Mouse (Mus musculus): ENCODE measurements around the gene Alkbh1. TPM values are rescaled to one million over a fixed set of nuclear protein-coding genes. Genes with fewer than 3 reads are reported as not detected.
"Not testable (repeated sequence)": the region's sequence is repeated elsewhere in the genome, so short reads cannot be mapped to it uniquely, and the experiment has no call there.

Gene Alkbh1
- 65.9 and 76.1 TPM in 2 replicates for polyA plus RNA-seq (2015; fragmentation: Nextera tagmentation; extraction: Ambion mirVana)

DNA sequence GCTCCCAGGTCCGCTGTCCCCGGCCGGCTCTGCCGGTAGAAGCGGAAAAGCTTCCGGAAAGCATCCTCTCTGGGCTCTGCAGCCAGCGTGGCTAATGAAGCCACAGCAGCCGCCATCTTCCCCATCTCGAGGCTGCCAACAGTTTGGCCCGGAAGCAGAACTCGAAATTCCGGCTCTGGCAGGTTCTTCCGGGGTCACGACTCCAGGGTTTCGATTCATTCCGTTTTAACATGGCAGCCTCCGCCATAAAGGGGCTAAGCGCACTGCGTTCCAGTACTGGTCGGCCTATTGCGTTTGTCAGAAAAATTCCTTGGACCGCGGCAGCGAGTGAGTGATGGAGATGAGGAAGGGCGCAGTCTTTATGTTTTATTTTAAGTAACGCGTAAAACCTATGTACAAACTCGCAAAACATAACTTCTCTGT lies at the start of gene Alkbh1, which contains the start of gene Slirp:
Gene Alkbh1, minus strand, starts transcription at position 318 of the 423 bp plus-strand sequence.
Gene Slirp, plus strand, starts transcription at position 197 of the 423 bp plus-strand sequence.
- 1% methylated on average over 28 of the region's 28 CpGs for whole genome bisulfite sequencing
- Histone ChIP-seq H3K27me3 (no peaks in the 10 kb centered on the region), H3K4me2 (peak within 1 kb of the TSS; percentile 82), H3K4me1 (peaks cover 16% of the 10 kb centered on the region), H3K9ac (peak within 1 kb of the TSS; percentile 98), H3K36me3 (peaks cover 47% of the 10 kb centered on the region), H3K4me3 (peak within 1 kb of the TSS; percentile 97), H3K27ac (peak within 1 kb of the TSS; percentile 87), H3K9me3 (no peaks in the 10 kb centered on the region)
- peak; percentile 84 for ATAC-seq (ENCODE audit: insufficient number of reproducible peaks, insufficient read depth, low FRiP score, low TSS enrichment, low read depth)

DNA sequence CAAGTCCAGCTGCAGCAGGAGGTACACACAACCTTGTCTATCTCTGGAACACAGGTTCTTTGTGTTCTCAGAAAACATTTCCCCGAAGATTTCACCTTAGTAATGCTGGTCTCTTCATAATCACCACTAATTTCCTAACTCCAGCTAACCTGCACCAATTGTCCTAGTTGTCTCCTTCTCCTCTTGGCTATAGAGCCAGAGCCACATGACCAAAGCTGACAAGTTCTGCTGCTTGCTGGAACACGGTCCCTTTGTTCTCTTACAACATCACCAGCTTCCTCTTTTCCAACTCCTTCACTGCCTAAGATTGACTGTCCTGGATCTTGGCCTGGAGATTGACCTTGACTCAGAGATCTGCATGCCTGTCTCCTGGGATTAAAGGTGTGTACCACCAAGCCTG lies 44.9 kb upstream of the Alkbh1 start:
- H3K9ac ChIP-seq; H3K27ac ChIP-seq; H3K27me3 ChIP-seq; ATAC-seq (ENCODE audit: insufficient number of reproducible peaks, insufficient read depth, low FRiP score, low TSS enrichment, low read depth); H3K36me3 ChIP-seq; H3K4me2 ChIP-seq; H3K9me3 ChIP-seq; H3K4me3 ChIP-seq; H3K4me1 ChIP-seq: not testable (repeated sequence)
- WGBS: 50% methylated on average over 2 of the region's 2 CpGs

DNA sequence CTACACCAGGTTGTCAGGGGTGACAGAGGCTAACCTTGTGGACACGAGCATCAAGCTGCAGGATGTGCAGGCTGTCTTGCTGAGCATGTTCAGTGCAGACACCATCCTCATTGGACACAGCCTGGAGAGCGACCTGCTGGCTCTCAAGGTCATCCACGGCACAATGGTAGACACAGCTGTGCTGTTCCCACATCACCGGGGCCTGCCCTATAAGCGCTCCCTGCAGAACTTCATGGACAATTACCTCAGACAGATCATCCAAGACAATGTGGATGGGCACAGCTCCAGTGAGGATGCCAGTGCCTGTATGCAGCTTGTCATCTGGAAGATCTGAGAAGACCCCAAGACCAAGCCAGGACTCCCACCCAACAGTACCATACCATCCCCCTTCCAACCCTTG lies 38.7 kb upstream of the Alkbh1 start:
- H3K27ac ChIP-seq, H3K27me3 ChIP-seq, H3K36me3 ChIP-seq, H3K4me1 ChIP-seq, H3K9ac ChIP-seq, H3K4me2 ChIP-seq, H3K9me3 ChIP-seq, H3K4me3 ChIP-seq: not testable (repeated sequence)
- 0 out of 2 replicates have a peak, but pooled peaks have one; percentile 23 for ATAC-seq (ENCODE audit: insufficient number of reproducible peaks, insufficient read depth, low FRiP score, low TSS enrichment, low read depth)
- WGBS: 84% methylated on average over 5 of the region's 5 CpGs

DNA sequence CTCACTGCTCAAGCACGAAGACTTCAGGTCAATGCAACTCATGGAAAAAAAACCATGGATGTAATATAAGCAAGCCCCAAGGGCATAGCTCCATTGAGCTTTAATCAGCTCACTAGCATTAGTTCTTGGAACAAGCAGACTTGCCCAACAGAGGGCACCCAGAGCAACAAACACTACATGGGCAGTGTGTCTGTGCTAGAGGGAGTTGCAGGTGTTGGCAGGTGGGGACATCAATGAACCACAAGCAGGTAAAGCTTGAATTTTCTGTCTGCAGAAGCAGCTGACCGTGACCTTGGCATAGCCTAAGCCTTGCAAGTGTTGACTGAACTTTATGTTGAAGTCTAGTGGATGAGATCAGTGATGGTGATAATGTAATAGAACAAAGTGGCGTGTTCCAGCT lies 30.9 kb upstream of the Alkbh1 start:
- WGBS: 81% methylated on average over 3 of the region's 3 CpGs
- H3K27ac ChIP-seq: no peak overlapping the region
- H3K9me3 ChIP-seq: no peaks in the 10 kb centered on the region
- H3K36me3 ChIP-seq: no peaks in the 10 kb centered on the region
- peaks cover 12% of the 10 kb centered on the region for H3K4me1 ChIP-seq
- ATAC-seq (ENCODE audit: insufficient number of reproducible peaks, insufficient read depth, low FRiP score, low TSS enrichment, low read depth): no peak
- H3K4me2 ChIP-seq: no peak overlapping the region
- H3K4me3 ChIP-seq: no peak overlapping the region
- H3K9ac ChIP-seq: no peak overlapping the region
- H3K27me3 ChIP-seq: no peaks in the 10 kb centered on the region

DNA sequence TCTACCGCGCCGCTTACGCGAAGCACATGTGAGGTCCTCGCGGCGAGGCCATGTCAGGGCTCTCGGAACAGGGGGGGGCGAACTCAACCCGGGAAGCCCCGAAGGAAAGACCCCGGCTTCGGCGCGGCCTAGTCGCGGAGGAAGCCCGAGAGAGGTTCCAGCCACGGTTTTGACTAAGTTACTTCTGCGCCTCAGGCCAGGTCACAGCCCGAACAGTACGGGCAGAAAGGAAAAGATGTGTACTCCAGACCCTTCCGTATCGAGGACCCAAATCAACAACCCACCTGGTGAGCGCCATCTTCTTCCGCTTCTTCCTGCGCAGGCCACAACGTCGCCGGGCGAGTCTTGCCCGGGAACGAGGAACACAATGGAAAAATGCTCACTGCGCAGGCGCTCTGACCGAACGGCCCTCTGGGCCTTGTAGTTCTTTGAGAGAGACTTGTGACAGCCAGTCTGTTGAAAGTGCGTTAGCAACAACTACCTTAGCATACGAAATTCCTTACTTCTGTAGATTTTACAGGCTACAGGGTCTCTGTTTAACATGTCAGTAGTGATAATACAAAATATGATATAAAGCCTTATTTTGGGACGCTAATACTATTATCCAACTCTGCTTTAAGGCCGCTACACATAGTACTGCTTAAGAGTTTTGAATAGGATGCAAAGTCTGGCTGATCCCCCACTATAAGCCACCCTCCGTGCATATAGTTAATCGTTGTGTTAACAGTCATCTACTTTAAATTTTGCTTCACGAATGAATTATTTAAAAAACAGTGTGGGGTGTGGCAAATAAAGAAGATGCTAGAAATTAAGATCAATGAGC lies 28.4 kb upstream of the Alkbh1 start, which contains the start of gene Snw1:
Gene Snw1, minus strand, starts transcription at position 311 of the 823 bp plus-strand sequence.
- H3K27me3 ChIP-seq: no peaks in the 10 kb centered on the region
- H3K4me2 ChIP-seq: peak within 1 kb of the TSS; percentile 58
- 2% methylated on average over 45 of the region's 45 CpGs for WGBS
- peaks cover 12% of the 10 kb centered on the region for H3K36me3 ChIP-seq
- ATAC-seq (ENCODE audit: insufficient number of reproducible peaks, insufficient read depth, low FRiP score, low TSS enrichment, low read depth): peak; percentile 93
- peak within 1 kb of the TSS; percentile 94 for H3K9ac ChIP-seq
- peak within 1 kb of the TSS; percentile 76 for H3K4me3 ChIP-seq
- no peaks in the 10 kb centered on the region for H3K9me3 ChIP-seq
- H3K4me1 ChIP-seq: peaks cover 12% of the 10 kb centered on the region
- peak within 1 kb of the TSS; percentile 94 for H3K27ac ChIP-seq

DNA sequence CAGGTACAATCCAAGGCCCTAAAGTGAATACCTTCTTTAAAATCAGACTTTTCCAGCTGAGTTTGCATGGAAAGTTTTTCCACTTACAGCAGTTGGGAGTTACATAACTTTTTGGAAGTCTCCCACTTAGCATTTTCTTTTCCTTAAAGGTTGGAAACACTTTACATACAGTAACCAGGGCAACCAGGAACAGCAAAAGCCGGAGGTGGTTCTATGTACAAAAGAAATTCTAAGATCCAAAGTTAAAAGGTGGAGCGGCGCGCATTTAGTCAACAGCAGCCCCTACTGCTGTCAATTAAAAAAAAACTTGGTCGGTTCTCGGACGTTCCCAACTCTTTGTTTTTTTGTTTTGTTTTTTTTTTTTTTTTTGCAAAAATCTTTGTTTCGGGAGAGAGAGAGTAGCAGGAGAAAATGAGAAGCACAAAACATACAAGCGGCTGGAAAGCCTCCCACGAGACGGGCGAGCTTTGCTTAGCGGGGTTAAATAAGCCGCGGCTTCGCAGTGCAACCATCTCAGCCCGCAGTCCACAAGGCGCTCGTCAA lies 27.7 kb upstream of the Alkbh1 start:
- no peaks in the 10 kb centered on the region for H3K27me3 ChIP-seq
- no peaks in the 10 kb centered on the region for H3K9me3 ChIP-seq
- peak overlapping the region; percentile 76 for H3K4me3 ChIP-seq
- H3K4me1 ChIP-seq: peaks cover 12% of the 10 kb centered on the region
- H3K36me3 ChIP-seq: peaks cover 19% of the 10 kb centered on the region
- peak overlapping the region; percentile 94 for H3K27ac ChIP-seq
- peak overlapping the region; percentile 58 for H3K4me2 ChIP-seq
- WGBS: under 1% methylated on average over 19 of the region's 19 CpGs
- no peak for ATAC-seq (ENCODE audit: insufficient number of reproducible peaks, insufficient read depth, low FRiP score, low TSS enrichment, low read depth)
- peak overlapping the region; percentile 94 for H3K9ac ChIP-seq

DNA sequence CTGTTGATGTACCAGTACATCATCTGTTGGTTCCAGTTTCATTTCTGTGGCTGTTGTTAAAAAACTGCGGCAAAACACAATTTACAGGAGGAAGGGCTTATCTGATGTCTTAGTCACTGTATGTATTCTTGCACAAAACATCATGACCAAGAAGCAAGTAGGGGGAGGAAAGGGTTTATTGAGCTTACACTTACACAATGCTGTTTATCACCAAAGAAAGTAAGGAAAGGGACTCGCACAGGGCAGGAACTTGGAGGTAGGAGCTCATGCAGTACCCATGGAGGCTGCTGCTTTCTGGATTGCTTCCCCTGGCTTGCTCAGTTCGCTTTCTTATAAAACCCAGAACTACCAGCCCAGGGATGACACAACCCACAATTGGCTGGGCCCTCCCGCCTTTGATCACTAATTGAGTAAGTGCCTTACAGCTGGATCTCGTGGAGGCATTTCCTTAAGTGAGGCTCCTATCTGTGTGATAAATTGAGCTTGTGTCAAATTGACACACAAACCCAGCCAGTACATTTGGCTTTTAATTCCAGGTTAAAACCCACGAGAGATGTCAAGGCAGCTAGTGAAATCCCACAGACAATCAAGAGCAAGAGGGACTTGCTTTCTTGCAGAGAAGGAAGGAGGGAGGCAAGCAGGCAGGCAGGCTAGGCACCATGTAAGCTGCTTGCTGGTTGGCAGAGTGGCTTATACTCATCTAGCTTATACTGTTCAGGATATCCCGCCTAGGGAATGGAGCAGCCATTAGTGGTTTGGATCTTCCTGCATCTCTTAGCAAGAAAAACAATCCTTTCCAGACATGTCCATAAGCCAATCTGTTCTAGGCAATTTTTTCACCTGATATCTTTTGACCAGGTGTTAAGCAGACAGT lies 26.7 kb upstream of the Alkbh1 start:
- H3K4me2 ChIP-seq: peak overlapping the region; percentile 58
- no peak for ATAC-seq (ENCODE audit: insufficient number of reproducible peaks, insufficient read depth, low FRiP score, low TSS enrichment, low read depth)
- peaks cover 25% of the 10 kb centered on the region for H3K36me3 ChIP-seq
- peaks cover 12% of the 10 kb centered on the region for H3K4me1 ChIP-seq
- H3K27me3 ChIP-seq: no peaks in the 10 kb centered on the region
- WGBS: 44% methylated on average over 7 of the region's 7 CpGs
- peak overlapping the region; percentile 76 for H3K4me3 ChIP-seq
- no peak overlapping the region for H3K27ac ChIP-seq
- H3K9me3 ChIP-seq: no peaks in the 10 kb centered on the region
- peak overlapping the region; percentile 94 for H3K9ac ChIP-seq

GRCm38 (mm10) chr12:87464678-87465297 lies 21.0 kb upstream of the Alkbh1 start:
- H3K27me3 ChIP-seq: no peaks in the 10 kb centered on the region
- H3K4me3 ChIP-seq: no peak overlapping the region
- ATAC-seq (ENCODE audit: insufficient number of reproducible peaks, insufficient read depth, low FRiP score, low TSS enrichment, low read depth): no peak
- H3K9ac ChIP-seq: no peak overlapping the region
- no peaks in the 10 kb centered on the region; the same call in 1 of the 2 replicates for H3K4me1 ChIP-seq
- no peaks in the 10 kb centered on the region for H3K9me3 ChIP-seq
- 88% methylated on average over 6 of the region's 6 CpGs for WGBS
- no peak overlapping the region for H3K27ac ChIP-seq
- H3K4me2 ChIP-seq: no peak overlapping the region
- H3K36me3 ChIP-seq: peaks cover 77% of the 10 kb centered on the region

DNA sequence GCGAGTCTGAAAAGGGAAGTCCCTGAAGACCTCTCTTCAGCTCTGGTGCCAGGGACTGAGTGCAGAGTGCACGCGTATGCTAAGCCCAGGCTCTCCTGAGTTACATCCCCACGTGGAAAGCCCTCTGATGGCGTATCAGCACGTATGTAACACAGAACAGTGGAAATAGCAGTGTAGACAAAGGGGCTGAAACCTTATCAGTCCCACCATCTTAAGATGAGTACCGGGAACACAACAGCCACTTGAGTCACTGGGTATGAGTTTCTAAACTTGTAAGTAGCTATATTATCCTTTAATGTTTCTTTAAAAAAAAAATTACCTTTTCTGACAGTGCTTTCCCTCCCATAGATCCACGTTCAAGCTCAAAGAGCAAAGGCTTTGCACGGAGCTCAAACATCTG lies 5.6 kb upstream of the Alkbh1 start:
- no peak overlapping the region for H3K4me2 ChIP-seq
- peaks cover 75% of the 10 kb centered on the region for H3K36me3 ChIP-seq
- H3K9ac ChIP-seq: no peak overlapping the region
- no peak for ATAC-seq (ENCODE audit: insufficient number of reproducible peaks, insufficient read depth, low FRiP score, low TSS enrichment, low read depth)
- 91% methylated on average over 9 of the region's 9 CpGs for WGBS
- no peaks in the 10 kb centered on the region for H3K9me3 ChIP-seq
- H3K27ac ChIP-seq: no peak overlapping the region
- H3K27me3 ChIP-seq: no peaks in the 10 kb centered on the region
- H3K4me3 ChIP-seq: no peak overlapping the region
- H3K4me1 ChIP-seq: peaks cover 5% of the 10 kb centered on the region

DNA sequence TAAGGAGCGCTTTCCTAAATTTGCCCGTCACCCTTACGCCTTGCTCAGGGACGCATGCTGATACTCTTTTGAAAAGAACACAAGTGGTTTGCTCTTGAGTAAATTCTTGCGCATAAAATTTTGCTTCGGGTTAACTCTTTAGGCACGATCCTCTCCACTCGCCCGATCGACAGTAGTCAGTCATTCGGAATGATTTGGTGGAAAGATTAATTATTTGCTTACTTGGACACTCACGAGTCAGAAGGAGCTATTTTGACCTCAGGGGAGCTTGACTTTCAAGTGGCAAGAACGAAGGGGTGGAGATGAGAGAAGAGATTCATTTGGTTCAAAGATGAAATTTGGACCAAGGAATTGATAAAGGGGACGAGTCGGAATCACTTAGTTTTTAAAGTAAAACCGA lies 394 bp upstream of the Alkbh1 start:
- Histone ChIP-seq H3K9ac (peak overlapping the region; percentile 98), H3K27ac (no peak overlapping the region), H3K36me3 (peaks cover 45% of the 10 kb centered on the region), H3K4me3 (peak overlapping the region; percentile 97), H3K4me1 (peaks cover 16% of the 10 kb centered on the region), H3K9me3 (no peaks in the 10 kb centered on the region), H3K27me3 (no peaks in the 10 kb centered on the region), H3K4me2 (peak overlapping the region; percentile 82)
- ATAC-seq (ENCODE audit: insufficient number of reproducible peaks, insufficient read depth, low FRiP score, low TSS enrichment, low read depth): no peak
- 3% methylated on average over 16 of the region's 16 CpGs for WGBS

Data from embryonic facial prominence, embryonic 13.5 days (tissue).